Mouse (Mus musculus): ENCODE measurements around the gene Ccn2.
"Not testable (repeated sequence)": the region's sequence is repeated elsewhere in the genome, so short reads cannot be mapped to it uniquely, and the experiment has no call there.

Gene Ccn2

DNA sequence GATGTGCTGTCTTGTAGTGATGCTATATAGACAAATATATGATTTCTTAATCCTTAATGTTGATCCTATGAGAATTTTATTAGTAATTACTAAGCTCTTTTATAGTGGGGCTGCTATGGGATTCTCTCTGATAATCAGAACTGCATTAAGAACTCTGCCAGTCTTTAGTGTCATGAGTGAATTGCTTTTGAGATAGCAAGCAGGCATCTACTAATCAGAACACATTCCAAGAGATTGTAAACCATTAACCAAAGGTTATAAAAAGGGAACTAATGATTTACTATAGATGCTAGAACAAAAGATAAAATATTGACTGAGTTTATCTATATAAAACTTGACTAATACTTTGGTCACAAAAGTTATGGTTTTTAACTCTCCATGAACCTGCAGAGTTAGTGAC lies 8.5 kb downstream of the Ccn2 start:
- DNase-seq: no peak

DNA sequence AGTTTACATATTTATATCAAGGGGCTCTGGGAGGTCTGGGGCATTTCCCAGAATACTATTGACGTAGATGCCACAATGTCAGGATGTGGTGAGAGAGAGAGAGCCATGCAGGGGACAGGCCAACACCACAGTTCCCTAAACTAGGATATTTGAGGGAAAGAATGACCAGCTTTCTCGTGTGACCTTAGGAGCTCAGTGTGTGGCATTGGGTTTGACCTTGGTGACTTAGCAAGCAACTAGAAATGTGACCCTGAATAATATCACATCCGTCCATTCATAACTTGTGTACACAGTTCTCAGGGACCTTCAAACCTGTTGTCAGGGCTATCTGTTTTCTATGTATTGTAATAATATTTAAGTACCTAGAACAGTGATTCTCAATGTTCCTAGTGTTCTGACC lies 13.9 kb downstream of the Ccn2 start:
- DNase-seq: no peak

DNA sequence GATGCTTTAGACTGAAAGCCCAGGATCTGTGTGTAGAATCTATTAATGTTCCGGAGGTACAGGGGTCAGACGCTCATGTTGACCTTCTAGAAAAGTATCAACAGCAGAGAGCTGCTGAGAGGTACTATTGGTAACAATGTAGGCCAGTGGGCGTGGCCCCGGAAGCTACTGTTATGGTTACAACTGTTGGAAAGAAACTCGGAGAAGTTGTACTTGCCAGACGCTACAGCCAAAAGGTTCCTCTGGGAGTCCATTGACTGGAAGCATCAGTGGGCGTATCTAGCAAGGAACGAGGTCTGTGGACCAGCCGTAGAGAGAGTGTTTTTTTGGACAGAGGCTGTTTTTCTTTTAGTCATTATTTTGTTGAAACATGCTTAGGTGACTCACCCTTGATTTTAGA lies 14.5 kb downstream of the Ccn2 start:
- no peak for DNase-seq

DNA sequence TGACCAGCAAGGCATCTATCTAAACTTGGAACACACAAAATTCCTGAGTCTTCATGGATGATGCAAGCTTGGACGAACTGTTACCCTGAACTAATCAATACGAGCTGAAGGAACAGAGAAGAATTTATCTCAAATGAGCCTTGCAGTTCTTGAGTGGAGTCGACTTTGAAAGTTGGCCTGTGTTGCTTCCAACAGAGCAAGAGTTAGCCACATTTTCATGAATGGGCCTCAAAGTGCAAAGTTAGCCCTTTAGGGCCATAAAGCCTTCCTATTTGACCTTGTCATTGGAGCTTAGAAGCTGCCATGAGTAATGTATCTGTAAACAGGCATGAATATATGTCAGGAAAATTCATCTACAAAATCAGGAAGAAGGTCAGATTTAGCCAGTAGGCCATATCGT lies 19.5 kb downstream of the Ccn2 start:
- DNase-seq: no peak

DNA sequence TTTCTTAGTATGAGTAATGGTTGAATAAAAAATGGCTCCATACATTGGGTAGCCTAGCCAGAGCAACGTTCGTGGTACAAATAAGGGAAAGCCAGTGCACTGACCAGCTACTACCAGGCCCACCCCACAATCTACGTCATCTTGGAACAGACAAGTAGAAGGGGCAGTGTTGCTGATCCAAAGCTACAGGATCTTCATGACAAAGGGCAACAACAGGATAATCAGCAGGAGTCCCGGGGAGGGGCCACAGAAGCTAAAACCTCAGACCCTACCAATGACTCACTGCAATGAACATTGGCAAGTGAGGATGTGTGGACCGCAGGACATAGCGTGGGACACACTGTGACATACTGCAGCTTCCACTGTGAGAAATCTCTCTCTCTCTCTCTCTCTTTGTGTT lies 20.6 kb downstream of the Ccn2 start:
- no peak for DNase-seq

DNA sequence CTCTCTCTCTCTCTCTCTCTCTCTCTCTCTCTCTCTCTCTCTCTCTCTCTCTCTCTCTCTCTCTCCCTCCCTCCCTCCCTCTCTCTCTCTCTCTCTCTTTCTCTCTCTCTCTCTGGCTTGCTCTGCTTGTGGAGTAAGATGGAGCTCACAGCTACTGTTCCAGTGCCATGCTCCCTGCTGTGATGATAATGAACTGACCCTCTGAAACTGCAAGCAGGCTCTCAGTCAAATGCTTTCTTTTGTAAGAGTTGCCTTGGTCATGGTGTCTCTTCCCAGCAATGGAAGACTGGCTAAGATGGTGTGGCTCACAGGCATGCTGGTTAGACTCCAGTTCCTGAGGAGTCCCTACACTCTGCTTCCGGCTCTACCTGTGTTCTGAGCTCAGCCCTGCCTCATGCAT lies 21.3 kb downstream of the Ccn2 start:
- not testable (repeated sequence) for DNase-seq

DNA sequence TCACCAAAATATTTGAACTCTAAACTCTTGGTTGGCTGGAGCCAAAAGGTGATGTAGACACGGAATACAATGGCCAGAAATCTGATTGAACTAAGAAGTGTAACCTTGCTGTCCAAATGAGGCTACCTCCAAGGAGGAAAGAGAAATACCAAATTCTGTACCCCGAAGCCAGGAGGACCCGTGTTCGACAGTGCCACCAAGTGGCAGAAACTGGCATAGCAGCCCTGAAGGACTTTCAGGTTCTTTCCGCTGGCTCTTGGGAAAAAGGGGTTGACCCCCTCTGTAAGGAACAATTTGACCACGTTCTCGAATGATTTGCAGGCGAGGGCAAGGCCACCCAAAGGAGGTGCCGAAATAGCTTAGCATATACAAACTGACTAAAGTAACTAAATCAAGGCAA lies 26.3 kb downstream of the Ccn2 start:
- DNase-seq: peak; percentile 66

DNA sequence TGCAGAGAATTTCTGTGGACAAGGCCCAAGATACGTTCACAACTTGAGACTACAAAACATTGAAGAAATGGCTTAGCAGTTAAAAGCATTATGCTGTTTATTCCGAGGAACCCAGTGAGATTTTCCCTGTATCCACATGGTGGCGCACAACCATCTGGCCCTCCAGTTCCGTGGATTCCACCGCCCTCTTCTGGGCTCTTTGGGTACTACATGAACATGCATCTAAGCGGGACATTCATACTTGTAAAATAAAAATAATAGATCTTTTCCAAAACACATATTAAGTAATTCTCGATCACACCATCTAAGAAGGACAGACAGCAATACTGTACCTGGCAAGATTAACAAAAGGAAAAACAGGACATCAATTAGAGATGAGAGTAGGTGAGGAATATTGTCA lies 27.3 kb downstream of the Ccn2 start:
- peak; percentile 87 for DNase-seq

DNA sequence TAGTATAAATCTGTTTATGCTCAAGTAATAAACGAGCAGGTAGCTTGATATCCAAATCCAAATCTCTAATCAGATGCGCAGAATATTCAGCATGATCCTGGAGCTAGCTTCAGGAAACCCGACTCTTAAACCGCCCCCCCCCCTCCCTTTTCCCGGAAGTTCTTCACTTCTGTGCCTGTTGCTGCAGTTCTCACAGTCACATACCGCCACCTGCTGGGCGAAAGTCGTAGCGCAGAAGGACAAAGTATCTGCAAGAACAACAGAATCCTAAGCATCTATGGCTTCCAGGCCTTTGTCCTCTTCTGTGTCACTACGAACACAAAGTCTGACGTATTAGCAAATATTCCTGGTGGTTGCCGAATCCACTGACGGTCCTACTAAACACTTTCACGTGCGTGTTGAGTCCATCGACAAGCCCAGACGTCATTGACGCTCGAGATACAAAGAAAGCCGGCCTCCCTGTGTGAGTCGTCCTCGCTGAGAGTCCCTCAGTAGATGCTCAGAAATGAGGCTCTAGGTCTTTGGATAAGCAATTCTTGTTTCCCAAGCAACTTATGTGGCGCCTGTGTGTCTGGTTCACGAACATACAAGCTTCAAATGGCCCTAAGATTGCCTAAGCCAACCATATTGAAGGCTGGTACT lies 29.9 kb downstream of the Ccn2 start:
- peak; percentile 91 for DNase-seq

DNA sequence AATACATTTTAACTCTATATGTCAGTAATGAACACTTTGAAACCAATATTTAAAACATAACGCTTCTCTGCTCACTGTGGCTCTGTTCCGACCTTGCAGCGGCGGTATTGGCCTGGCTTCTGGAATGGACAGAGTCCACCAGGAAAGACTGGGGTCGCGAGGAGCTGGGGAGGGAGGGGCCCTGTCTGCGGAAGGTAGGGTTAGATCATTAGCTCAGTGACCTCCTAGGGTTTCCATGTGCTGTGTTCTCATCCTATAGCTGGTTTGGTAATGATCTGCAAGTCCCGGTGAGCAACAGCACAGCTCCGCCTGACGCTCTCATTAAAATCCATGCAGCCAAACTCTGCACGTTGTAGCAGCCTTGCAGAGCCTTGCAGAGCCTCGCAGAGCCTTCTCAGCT lies 32.0 kb downstream of the Ccn2 start:
- DNase-seq: no peak

DNA sequence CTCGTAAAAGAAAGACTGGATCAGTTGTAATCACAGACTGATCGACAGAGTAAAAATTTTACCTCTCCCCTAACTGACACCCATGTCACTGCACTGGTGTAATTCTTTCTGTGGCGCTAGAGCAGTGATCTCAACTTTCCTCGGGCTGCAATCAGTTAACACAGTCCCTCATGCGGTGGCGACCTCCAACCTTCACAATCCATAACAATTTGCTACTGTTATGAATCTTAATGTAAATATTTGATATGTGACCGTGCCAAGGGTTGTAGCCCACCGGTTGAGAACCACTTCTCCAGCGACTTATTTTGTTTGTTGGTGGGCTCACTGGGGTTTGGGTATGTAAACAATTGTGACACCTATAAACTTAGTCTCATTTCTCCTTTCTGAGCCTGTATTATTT lies 33.2 kb downstream of the Ccn2 start:
- no peak for DNase-seq

DNA sequence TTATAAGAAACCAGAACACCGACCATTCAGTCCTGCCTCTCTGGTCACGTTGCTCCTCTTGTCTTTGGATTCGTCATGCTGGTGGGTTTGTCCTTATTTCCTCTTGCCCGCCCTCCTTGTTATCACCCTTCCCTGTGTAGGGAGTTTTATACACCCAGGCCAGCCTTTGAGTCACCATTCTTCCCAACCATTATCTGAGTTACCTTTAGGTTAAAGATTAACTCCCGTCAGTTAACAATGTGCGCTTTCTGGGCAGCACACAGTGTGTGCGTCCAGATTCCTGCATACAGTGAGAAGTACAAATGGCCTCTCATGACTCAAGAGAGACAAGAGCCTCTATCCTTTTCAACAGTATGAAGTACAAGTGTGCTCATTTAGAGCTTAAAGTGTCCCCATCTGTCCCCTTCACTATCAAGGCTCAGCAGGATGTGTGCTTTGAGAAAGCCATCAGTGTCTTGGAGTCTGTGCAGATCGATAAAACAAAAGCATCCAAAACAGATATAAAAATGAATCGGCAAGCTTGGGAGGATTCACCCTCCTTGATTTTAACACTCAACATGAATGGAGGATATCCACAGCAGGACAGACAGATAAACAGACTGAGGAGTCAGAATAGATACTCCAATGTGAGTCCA lies 34.0 kb downstream of the Ccn2 start:
- DNase-seq: no peak

DNA sequence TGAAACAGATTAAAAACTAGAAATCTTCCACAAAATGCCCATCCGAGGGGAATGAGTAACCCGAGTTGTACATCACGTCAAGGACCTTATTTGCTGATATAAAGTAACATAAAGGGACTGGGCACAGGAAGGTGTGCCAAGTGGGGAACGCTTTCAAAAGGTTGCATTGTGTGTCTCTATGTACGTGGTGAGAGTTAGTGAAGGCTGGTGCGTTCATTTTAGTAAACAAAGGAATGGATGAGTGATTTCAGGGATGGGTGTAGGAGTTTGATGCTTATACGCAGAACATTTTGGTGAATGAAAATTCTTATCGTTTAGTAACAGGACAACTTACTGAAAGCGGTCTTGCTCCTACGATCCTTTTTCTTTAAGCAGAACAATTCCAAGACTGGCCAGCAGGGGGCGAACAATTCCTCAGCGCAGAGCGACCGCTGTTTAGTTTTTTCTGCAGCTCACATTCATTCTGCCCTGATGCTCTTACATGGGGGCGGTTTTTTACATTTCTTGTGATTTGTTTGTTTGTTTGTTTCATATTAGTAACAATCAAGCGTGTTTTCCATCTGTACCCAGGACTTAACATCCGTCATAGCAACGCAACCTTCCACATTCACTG lies 35.3 kb downstream of the Ccn2 start:
- DNase-seq: peak; percentile 79

DNA sequence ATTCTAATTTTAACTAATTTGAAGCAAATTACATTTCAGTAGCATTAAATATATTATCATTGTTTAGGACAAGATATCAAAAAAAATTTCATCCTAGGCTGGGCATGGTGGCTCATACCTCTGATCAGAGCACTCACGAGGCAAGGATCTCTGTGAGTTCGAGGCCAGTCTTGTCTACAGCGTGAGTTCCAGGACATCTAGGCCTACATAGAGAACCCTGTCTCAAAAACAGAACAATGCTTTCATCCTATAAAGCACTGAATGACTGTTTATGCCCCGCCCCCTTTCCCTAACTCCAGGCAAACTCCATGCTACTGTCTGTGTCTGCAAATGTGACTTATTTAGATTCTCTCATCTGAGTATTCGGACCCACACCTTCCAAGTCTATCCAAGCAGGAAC lies 35.9 kb downstream of the Ccn2 start:
- no peak for DNase-seq

DNA sequence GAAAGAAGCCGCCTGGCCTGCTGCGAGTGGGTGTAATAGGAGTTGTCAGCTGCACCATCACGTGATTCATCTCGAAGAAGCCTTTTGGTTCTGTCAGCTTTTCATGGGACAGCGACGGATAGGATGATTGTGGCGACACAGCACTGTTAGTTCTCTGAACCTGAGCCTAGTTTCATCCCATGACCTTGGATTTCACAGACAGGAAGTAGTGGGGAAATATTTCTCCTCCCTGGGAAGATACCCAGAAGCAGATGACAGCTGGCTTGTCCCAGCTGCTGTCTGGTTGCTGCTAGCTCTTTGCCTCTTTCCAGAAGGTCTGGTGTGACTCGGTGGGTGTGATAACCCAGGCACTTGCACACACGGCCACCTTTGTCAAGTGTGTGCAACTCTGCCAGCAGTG lies 39.0 kb downstream of the Ccn2 start:
- no peak for DNase-seq

DNA sequence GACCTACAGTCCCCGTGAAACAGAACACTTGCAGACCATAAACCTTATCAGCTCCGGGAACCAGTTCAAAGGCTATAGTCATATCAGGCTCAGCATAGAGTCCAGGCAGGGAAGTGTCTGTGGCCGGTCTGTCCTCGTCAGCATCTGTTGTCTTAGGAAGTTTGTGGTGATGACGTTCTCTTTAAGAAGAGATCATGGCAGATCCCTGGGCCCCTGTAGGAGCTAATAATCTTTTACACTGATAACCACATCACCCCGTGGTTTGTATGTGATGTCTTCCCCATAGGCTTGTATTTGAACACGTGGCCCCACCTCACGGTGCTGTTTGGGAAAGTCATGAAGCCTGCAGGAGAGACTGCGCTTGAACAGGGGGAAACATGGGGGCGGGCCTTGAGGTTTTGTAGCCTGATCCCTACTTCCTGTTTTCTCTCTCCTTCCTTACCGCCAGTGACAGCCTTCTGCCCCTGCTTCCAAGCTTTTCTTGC lies 40.1 kb downstream of the Ccn2 start:
- DNase-seq: peak; percentile 70

DNA sequence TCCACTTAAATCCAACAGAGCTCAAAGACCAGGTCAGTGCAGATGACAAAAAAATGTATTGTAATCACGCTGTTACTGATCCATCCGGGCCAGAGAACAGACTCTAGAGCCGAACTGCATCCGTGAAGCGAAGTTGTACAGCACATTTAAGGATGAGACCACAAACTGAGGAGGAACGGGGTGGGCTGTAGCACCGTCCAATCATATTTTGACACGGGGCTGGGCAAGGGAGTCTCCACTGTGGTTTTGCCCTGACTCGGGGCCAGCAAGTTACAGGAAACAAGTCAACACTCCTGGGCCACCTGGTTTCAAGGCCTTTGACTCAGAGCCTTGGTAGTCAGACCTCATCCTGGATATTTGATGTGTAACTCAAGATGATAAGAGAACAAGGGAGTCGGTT lies 40.6 kb downstream of the Ccn2 start:
- peak; percentile 61 for DNase-seq

DNA sequence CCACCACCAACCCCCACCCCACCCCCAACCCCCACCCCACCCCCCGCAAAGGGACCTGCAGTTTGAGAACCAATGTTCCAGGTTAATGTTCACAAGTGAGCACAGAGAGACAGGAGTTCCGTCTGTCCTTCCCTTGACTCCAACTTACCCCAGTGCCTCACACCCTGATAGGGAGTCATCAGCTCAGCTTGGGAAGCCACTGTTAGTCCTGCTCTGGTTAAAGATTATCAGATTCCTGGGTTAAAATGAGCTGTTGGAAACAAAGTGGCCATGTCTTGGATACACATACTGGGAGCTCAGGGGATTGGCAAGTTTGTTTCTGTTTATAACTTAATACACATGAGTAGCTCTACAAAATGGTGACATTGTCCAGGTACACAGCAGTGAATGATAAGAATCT lies 41.7 kb downstream of the Ccn2 start:
- no peak for DNase-seq

DNA sequence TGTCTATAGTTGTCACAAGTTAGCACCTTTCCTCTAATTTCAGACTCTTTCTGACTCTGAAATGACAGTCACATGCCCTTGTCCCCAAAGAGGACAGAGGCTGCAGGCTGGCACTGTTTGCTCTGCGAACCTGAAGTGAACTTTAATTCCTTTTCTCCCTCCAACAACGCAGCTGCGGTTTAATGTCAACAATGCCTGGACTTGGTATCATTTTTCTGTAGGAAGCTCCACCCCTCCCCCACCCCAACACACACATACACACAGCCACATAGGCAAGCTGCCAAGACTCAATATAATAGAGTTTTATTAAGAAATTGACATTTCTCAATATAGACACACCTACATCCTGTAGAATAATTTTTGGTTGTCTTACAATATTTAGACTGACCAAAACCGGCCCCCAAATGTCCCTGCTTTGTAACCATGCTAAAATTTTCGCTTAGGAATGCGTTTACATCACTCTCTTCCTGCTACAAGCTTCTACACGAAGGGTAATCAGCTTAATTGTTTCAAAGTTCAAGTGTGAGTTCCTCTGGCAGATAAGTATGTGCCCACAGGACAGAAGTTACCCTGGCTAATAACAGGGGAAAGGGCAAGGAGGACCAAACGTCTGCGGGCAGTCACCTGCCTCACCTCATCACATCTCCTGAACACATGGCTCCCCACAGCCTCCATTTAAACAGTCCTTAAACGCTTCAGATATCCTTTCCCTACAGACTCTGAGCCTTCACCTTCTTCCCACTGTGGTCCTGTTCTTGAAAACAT lies 43.2 kb downstream of the Ccn2 start:
- DNase-seq: no peak

DNA sequence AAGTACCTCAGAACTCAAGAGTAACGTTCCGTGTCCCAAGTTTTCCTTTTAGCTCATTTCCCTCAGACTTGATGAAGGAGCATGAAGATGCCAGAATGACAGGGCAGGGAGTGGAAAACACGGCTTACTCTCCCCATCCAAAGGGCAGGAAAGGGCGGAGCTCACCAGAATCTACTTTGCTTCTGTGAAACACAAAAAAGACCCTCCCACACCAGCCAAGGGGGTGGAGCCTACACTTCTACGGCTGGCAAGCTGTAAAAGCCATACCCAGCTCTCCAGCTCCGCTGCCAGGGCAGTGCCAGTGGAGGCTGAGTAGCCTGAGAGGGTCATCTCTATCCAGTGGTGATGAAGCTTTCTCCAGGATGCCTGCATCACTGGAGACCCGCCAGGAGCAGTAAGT lies 44.4 kb downstream of the Ccn2 start:
- DNase-seq: peak; percentile 44

DNA sequence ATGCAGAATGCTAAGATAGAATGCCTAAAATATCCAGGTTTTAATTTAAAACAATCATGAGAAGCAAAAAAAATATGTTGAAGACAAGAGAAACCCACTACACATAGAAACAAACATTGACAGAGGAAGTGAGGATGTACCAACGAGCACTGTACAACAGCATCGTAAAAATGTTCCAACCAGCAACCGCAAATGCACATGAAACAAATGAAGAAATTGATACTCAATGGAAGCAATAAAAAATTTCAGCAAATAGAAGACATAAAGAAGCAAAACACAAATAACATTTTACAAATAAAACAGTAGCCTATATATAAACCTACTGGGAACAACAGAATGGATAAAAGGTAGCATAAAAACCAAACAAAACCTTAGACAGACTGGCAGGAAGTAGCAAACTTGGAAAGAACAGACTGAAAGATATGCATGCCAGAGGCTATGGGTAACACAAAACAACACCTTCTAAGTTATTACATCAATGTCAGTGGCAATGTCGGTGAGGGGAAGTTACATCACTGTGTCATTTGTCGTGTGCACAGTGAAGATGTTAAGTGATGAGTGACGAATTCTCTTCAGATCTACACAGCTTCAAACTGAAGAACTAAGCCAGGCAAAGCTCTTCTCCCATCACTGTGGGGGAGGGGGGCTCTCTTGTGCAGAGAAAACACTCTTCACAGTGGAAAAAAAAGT lies 45.1 kb downstream of the Ccn2 start:
- DNase-seq: peak; percentile 35

DNA sequence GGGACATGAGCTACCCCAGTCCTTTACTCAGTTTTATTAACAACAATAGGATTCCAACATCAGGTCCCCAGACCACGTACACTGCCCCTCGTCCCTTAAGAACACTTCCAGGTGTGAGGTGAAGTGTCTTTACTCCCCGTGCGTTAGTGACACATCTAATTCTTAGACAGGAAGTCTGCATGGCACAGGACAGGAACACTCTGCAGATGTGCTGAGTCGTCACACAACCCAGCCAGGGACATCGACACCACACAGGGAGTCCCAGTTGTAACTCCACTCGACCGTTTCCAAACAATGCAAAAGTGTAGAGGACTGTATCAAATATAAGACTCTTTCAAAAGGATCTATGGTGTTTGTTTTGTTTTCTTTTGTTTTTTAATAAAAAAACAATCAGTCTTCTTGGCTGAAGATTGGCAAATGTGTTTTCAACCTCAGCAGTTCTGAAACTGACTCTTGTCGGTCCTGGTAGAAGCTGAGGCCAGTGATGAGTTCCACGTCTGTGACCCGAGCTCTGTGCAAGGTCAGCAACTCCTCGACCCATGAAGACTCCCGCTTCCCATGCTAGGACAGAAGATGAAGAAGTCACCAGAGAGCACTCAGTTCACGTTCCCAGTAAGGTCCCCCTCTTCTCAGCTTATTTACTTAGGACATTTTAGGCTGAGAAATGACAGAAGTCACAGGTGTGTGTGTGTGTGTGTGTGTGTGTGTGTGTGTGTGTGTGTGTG lies 46.3 kb downstream of the Ccn2 start:
- DNase-seq: peak; percentile 42
